Mouse (Mus musculus) monocyte, adult 5-6 weeks (primary cell): ENCODE data around the gene Ttc23l. TPM values are rescaled to one million over a fixed set of nuclear protein-coding genes. Genes with fewer than 3 reads are reported as not detected.
A peak's percentile ranks its signal among the peaks of the same experiment; 100 is the strongest.
"Not testable (repeated sequence)": the region's sequence is repeated elsewhere in the genome, so short reads cannot be mapped to it uniquely, and the experiment has no call there.

Source experiments
- ATAC-seq: fragments of 153-309, 156-312 bp; replicated peaks from 2 replicates; pipeline ENCODE4 v1.8.0; 2017; ENCODE audit warnings: mild to moderate bottlenecking; ENCODE audit not compliant: low TSS enrichment, insufficient number of reproducible peaks, severe bottlenecking, poor library complexity, low FRiP score
- total RNA-seq: library from RNA; stranded (forward); fragments of 200-1000, 200-491, 200-594 nt; gene quantifications from 3 replicates; pipeline ENCODE4 v1.2.3, GENCODE M21; 2017

The Ttc23l gene
- total RNA-seq, 1 experiment from 2014 or later = 0.38 TPM

DNA sequence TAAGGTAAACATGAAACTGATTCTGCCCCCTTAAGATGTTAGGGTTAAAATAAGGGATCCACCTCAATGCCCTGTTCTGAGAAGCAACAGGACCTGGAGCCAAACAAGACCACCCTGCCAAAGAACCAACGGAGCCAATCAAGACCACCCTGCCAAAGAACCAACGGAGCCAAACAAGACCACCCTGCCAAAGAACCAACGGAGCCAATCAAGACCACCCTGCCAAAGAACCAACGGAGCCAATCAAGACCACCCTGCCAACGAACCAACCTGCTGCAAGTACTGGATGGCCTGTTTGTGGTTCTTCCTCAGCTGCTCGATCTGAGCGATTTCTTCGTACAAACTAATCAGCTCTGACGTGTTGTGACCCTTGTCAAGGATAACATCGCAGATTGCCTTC, 25.1 kb downstream of the Ttc23l start:
- not testable (repeated sequence) for ATAC-seq

DNA sequence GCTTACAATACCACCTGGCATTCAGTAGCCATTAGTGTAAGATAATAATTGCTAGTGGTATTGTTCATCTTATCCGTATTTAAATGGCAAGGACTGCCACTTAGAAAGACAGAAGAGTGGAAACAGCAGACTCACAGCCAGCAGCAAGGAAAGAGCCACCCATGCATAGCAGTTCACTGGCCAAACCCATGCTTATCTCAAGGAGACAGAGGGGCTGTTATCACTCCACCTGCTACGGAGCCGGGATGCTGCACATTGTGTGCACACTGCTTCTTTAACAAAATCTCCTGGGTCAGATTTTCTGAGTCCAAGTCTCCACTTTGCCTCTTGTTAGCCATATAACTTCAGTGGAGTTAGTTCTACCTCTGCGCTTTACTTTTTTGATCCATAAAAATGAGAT, 27.1 kb downstream of the Ttc23l start:
- no peak for ATAC-seq

DNA sequence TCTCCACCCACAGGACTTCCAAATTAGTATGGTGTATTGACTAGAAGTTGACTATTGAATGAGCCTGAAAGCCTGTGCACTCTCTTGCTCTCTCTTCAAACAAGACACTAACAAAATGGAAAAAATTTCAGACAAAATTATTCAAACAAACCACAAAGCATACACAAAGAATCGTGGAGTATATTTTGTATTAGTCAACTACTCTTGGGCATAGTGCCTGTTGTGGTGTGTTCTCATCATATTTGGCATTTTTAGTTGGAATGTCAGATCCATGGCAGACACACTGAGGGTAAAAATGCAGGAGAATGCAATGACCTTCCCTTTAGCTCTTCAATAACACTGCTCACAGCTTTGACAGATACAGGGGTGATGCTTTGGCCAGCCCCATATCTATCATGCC, 32.6 kb downstream of the Ttc23l start:
- no peak for ATAC-seq

DNA sequence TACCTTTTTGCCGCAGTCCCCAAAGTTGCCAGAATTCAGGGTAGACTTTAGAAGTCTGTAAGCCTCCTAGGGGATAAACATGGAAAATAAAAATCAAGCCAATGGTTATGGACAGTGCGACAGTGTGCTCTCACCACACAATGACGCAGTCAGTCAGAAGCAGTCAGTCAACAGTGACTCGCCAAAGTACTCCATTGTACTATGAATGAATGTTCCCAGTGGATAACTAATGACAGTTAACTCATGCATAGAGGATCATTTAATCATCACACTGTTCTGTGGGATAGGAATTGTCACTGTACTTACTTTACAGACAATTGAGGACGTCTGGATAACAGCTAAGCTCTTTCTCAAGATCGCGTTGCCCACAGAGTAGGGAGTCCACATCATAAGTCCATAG, 43.3 kb downstream of the Ttc23l start:
- no peak for ATAC-seq

DNA sequence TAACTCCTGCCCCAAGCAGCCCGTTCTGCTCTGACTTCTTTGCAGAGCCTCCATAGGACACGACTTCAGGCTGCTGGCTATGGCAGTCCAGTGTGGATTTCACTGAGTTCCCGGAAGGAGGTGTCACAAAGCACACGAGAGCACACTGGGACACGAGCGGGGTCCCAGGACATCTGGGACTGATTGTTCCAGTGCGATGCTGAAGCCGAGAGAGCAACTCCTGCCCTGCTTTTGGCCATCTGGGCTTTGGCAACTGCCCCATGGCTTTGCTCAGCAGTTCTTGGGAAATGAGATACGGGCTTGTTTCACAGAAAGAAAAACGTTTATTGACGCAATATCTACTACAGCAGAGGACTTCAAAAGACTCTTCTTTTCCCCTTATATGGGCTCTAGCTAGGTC, 52.4 kb downstream of the Ttc23l start:
- ATAC-seq = no peak

DNA sequence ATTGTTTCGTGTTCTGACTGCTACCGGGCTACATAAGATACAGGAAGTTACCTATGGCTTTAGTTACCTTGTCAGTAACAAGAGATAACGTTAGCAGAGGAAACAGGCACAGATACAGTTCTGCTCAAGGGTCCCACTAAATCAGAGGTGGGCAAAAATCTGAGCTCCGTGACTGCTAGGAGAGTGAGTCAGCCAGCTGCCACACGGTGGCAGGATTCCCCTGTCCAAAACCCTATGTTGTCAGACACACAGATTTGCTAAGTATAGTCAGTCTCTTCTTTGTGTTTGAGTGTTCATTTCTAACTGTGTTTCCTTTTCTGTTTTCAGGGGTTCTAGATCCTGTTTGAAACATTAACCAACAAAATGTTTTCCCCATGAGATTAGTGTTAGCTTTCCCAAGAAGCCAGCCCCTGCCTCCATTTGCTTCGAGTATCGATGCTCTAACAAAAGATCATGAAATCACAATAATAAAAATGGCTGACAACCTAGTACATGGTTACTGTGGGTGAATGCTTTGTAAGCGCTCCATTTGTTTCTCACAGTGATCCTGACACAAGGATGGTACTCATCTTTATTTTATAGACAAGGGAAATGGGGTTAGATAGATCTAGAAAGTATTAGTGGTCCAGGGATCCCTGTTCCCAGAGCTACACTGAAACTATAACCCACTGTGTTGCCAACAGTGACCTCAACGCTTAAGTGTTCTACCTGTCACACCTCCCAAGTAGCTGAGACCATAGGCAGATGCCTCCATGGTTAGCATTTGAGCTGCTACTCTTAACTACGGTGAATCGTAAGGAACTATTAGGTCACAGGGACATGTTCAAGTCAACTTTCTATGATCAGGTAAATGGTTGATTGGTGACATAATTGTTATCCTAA, 57.4 kb downstream of the Ttc23l start:
- ATAC-seq = no peak

DNA sequence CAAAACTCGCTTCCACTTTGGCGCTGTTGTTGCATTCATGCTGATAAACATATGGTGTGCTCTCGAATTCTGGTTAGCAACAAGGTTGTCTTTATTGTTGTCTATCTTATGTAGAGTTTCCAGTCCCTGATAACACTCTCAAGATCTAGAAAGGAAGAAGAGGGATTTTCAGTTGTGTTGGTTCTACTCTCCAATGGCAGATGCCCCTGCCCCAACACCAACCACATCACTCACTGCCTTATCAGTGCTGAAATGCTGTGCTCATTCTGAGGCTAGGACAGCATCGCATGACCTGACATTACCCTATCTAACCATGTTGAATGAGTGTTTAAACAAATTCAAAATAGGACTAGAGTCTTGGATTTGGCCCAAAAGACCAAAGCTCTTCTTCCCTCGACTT, 58.4 kb downstream of the Ttc23l start:
- no peak for ATAC-seq

DNA sequence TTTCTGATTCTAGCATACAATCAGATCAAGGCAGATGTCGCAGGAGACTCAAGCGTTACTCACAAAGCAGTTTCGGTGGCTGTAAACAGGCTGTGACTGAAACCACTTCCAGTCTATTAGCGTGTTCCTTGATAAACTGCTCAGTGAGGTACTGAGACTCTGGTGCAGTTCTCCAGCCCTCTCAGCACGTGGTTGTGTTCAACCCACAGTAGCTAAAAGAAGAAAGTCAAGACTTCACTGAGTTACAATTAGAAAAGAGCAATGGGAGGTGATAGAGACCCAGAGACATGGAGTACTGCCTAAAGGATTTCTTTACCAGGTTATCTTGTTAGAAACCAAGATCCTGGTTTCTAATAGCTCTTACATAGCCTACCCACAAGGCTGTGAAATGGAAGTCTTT, 58.9 kb downstream of the Ttc23l start:
- ATAC-seq = no peak

DNA sequence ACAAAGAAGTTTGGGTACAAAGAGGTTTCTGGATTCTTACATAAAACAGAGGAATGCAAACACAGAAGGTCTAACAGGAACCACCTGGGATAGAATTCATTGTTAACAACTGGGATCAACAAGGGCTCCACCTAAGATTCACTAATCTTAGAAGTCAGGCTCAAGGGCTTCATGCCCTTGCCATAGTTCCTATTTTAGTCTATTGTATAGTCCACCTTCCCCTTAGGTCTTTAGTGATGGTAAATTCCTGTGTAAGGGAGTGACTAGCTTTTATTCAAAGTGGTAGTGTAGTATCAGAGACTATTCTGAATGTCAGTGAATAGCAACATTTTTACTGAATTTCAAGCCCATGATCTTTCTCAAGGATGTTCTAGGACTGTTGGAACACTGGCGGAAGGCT, 61.8 kb downstream of the Ttc23l start:
- not testable (repeated sequence) for ATAC-seq

DNA sequence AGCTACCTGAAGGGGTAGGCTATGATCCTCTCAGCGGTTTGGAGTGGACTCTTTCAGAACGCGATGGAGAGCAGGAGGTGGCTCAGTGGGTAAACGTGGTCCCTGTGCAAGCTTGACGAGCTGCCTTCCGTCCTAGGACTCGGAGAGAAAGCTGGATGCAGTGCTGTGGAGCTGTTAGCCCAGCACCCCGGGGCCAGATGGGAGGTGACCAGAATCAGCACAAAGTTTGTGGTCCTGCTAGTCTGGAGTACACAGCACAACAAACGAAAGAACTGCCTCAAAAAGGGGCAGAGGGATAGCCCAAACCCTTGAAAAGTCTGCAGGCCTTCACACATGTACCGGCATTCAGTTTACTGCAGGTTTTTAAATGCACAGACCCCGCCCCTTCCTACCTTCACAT, 62.5 kb downstream of the Ttc23l start:
- ATAC-seq = no peak

DNA sequence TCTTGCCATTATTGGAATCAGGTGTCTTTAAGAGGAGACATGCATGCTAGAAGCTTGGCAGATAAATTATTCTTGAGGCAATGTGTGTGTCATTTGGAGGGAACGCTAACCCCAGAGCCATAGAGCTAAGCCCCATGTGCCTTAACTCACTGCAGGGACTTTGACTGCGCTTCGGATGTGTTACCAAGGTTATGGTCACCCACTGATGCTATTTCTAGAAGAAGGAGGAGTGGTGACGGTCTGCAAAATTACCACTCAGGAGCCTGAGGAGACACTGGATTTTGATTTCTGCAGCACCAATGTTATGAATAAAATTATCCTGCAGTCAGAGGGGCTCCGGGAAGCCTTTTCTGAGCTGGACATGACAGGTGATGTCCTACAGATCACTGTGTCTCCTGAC, 68.4 kb downstream of the Ttc23l start:
- no peak for ATAC-seq

DNA sequence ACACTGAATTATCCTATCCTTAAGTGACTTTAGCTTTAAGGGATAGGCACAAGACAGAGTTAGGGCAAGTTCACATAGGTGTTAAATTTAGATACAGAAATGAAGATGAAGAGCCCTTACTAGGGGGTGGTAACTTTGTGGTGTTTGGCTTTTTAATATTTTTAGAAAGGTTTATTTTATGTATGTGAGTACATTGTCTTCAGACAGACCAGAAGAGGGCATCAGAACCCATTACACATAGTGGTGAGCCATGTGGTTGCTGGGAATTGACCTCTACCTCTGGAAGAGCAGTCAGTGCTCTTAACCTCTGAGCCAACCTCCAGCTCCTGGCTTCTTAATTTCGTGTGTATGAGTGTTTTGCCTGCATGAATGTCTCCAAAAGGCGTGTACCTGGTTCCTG, 71.2 kb downstream of the Ttc23l start:
- ATAC-seq = no peak

DNA sequence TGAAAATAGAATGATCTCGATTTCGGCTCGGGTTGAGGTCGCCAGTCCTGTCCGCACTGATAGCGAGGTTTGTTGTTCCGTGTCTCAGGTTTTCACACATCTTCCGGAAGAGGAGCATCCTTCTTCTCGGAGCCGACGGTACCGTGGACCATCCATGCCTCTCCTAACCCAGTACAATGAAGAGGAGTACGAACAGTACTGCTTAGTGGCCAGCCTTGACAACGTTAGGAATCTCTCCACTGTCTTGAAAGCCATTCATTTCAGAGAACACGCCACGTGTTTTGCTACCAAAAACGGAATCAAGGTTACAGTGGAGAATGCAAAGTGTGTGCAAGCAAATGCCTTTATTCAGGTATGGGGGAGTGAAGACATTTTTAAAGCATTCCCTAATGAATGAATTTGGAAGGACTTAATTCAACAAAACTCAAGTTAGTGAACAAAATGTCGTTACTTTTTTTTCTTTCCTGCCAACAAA, 72.1 kb downstream of the Ttc23l start:
- ATAC-seq = no peak

DNA sequence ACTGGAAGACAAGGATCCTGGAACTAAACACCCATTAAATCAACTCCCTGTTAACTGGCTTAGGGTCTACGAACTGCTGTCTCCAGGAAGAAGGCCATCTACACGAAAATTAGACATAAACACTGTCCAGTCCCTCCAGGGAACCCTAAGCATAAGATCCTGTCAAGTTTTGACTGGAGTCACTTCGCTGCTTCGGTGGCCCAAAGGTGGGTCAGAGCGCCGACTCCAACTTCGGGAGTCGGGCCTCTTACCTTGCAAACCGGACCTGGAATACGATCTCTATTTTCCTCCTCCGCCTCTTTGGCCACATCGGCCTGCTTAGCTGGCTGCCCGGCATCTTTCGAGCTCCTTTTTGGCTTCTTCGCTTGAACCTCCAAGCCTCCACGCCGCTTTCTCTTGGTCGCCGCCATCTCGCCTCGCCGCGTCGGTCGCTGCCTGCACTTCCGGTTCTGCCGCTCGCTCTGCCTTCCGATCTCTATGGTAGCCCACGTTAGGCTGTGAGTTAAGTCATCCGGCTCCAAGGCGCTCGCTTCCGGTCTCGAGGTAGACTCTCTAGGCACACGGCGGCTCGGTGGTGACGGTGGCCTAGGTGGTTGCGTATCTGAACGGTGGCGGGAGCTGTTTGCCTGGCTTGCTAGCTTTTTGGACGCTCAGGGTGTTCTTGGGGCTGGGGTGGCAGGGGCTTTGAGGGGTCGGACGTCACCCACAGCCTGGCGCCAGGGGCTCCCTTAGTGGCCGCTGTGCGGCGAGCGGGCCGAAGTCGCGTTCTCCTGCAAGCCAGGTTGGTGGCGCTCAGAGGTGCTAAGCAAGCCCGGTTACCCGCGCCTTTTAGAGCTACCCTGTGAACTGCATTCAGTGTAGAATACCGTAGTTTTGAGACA, 72.7 kb downstream of the Ttc23l start, which contains the start of the genes Brix1 and Rad1:
TSS of gene Brix1 (minus strand) at position 464 of the 881 bp plus-strand sequence.
TSS of gene Rad1 (plus strand) at position 535 of the 881 bp plus-strand sequence.
- peak; percentile 100 for ATAC-seq

DNA sequence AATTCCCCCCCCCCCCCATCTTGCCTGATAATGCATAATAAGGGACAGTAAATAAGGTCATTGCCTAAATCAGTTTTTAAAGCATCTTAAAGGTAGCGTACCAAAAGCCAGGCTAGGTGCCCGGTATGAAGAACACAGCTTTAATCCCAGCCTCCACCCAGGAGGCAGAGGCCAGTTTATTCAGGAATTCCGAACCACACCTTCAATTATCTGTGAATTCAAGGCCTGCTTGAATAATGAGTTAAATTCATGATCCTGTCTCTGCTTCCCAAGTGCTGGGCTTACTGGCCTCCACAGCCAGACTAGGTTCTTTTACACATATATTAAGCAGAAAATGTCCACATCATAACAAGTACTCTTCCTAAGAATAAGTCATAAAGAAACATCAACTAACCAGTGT, 87.5 kb downstream of the Ttc23l start:
- ATAC-seq = no peak

DNA sequence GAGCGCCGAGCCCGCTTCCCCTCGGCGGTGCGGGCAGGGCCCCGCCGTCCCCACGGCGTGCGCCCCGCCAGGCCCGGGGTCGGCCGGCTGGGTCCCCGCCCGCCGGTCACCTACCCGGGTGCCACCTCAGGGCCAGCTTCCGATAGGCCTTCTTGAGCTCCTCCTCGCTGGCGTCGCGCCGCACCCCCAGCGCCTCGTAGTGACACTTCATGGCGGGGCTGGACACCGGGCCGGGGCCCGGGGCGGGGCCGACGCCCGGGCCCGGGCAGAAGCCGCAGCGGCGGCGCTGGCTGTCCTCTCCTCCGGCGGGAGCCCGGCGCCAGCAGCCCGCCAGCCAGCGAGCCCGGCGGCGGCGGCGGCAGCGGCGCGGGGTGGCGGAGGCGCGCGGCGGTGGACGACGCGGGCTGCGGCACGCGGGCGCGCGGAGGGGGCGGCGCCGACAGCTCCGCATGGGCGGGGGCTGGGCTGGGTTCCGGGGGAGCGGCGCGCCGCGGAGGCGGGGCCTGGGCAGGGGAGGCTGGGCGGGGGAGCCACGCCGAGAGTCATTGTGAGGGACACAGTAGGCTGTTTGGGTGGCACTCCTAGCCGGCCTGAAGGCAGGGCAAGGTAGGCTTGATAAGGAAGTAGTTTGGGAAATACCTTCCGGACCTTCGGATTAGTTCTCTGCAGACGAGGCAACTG, 88.2 kb downstream of the Ttc23l start, which contains the start of gene Dnajc21:
TSS of gene Dnajc21 (minus strand) at position 366 of the 681 bp plus-strand sequence.
- peak; percentile 90 for ATAC-seq

DNA sequence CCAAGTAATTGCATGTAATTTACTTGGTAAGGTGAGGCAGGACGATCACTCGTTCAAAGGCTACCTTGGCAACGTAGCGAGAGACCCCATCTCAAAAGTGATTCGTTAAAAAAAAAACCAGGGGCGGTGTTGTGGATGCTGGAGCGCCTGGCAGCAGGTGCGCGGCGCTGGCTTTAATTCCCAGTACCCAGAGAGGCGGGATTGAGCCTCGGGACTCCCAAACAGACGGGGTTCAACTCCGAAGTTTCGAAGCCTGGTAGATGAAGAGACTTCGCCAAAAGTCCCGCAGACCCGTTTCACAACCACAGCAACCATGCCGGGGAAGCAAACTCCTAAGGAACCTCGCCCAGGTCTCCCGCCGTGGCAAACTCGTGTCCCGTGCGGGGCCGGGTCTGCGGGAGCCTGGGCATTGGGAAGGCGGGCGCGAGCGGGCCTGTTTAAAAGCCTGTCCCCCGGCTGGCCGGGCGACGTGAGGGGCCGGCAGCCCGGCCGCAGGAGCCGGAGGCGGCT, 88.8 kb downstream of the Ttc23l start:
- ATAC-seq = no peak

DNA sequence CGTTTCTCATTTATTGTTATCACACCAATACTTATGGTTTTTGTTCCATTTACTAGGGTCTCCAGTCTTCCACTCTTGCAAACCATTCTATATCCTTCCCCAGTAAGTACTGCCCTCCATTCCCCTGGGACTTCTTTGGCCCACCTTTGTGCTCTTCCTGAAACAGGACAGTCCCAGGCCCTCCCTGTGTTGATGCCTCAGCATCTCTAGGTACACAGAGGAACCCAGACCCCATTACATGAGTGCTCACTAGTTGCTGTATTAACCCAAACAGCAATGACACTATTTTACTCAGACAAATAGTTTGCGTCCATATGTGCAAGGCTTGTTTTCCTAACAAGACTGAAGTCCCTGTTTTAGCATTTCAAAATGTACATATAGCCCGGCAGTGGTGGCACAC, 89.7 kb downstream of the Ttc23l start:
- no peak for ATAC-seq

DNA sequence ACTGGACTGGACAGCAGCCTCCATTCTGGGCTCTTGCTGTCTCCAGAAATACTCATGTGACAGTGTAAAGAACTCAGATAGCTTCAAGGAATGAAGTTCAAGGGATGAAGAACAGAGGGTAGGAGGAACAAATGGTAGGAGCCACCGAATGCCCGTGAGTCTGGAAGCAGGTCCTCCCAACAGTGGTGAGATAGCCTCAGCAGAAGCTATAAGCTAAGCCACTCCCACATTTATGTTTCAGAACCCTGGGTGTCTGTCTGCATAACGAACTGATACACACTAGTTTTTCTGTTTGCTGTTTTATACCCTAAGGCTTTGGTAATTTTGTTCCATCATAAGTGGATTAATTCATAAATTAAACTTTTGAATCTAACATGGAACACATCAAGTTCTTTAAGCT, 93.8 kb downstream of the Ttc23l start:
- no peak for ATAC-seq
